Mouse (Mus musculus) layer of hippocampus, adult 2 months (tissue): ENCODE measurements at regions not wholly inside any gene's neighbourhood (a gene's known extent, or its start where the extent isn't known, plus 50 kb on each side); places are given as distances from the start of the nearest gene placed in this dataset.

ENCODE experiments used
- DNase-seq, 2 experiments: peaks; one replicate each; pipeline ENCODE4 v3.0.0; 2022; ENCODE audit warnings: low spot score in 2 of 2
- H3K27ac ChIP-seq: fragments of 200-600 bp; 2 replicates; pipeline ENCODE4 v1.8.1; 2022
- H3K4me3 ChIP-seq: fragments of 200-600 bp; 2 replicates; pipeline ENCODE4 v1.8.1; 2022; ENCODE audit warnings: mild to moderate bottlenecking
- CTCF ChIP-seq: fragments of 200-600 bp; conservative IDR thresholded peaks from 2 replicates; pipeline ENCODE4 v1.8.1; 2022; ENCODE audit warnings: antibody characterized with exemption, mild to moderate bottlenecking, moderate library complexity

GRCm38 (mm10) chr10:37319746-37320430, 181.2 kb upstream of the Marcks start:
- DNase-seq, result no peak
- TF ChIP-seq CTCF, result no peak
- Histone ChIP-seq H3K27ac (no peak overlapping the region), H3K4me3 (no peak overlapping the region)

DNA sequence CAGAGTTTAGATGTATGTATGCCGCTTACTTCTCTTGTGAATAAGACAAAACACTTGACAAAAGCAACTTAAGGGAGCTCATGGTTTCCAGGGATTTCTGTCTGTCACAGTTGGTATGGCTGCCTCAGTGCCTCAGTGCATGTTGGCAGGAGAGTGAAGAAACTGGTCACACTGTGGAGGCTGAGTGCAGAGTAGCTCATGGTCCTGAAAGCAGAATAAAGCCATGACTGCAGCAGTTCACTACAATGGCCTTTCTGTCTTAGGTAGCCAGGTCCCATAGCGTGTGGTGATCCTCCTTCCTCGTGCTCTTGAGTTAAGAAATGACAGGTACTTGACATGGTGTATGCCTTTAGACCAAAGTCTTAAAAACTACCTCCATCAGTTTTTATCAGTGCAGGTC, 178.0 kb upstream of the Marcks start:
- TF ChIP-seq CTCF, result no peak
- DNase-seq, result no peak
- no peak overlapping the region for H3K4me3 ChIP-seq
- no peak overlapping the region for H3K27ac ChIP-seq

GRCm38 (mm10) chr10:37315804-37316203, 177.1 kb upstream of the Marcks start:
- H3K4me3 ChIP-seq, result no peak overlapping the region
- H3K27ac ChIP-seq, result no peak overlapping the region
- no peak for TF ChIP-seq CTCF
- DNase-seq, result no peak

DNA sequence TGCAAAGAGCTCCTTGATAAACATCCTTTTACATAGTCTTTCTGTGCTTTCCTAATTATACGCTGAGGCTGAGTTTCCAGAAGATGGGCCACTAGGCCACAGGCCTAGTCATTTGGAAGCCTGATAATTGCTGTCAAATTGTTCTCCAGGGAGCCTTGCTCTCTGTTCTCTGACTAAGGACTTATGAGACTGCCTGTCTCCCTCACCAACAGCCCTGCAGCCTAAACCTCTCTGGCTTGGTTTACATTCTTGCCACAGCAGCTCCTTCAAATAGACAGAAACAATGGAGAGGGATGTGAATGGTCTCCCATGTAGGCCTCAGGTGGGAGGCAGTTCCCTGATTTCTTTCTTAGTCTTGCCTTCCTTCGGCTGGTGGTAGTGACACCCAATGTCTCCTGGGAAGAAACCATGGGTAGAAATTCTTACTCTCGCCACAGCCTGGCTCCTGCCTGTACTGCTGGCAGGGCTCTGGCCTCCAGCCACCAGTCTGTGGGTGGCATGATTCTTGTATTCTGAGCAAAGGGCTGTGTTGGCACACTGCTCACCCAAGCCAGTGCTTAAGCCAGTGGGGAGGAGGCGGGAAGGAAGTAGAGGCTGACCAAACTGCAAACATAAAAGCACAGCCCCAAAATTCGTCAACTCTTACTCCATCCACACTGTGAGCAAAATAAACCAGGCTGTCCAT, 176.2 kb upstream of the Marcks start:
- H3K27ac ChIP-seq, result no peak overlapping the region
- no peak overlapping the region for H3K4me3 ChIP-seq
- DNase-seq, result peak; percentile 49 to 55
- peak; percentile 39 for TF ChIP-seq CTCF

DNA sequence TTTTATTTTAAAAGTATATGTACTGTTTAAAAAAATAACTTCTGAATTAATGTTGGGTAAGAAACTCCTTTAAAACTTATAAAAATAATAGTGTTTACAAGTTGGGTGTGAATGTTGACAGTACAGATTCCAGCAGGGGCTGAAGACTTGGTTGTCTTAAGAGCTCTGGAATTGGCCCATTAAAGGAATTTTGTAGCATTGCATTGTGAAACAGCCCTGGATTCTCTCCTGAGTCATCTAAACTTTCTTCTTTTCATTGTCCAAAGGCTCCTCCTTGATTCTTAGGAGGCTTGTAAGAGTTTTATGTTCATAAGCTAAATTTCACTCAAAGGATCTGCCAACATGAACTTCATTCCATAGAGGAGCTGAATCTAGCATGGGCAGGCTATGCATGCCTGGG, 174.7 kb upstream of the Marcks start:
- Histone ChIP-seq H3K27ac (no peak overlapping the region), H3K4me3 (no peak overlapping the region)
- no peak for DNase-seq
- no peak for TF ChIP-seq CTCF

- H3K27ac ChIP-seq, result no peak overlapping the region
- TF ChIP-seq CTCF, result no peak
- H3K4me3 ChIP-seq, result no peak overlapping the region
- no peak for DNase-seq
Observed at GRCm38 (mm10) chr10:37310266-37310945, 171.7 kb upstream of the Marcks start.

- H3K4me3 ChIP-seq, result no peak overlapping the region
- H3K27ac ChIP-seq, result no peak overlapping the region
- TF ChIP-seq CTCF, result no peak
- no peak for DNase-seq
Observed at GRCm38 (mm10) chr10:37304656-37305055, 165.9 kb upstream of the Marcks start.

GRCm38 (mm10) chr10:37300181-37300889, 161.6 kb upstream of the Marcks start:
- no peak for TF ChIP-seq CTCF
- no peak for DNase-seq
- H3K4me3 ChIP-seq, result no peak overlapping the region
- no peak overlapping the region for H3K27ac ChIP-seq

DNA sequence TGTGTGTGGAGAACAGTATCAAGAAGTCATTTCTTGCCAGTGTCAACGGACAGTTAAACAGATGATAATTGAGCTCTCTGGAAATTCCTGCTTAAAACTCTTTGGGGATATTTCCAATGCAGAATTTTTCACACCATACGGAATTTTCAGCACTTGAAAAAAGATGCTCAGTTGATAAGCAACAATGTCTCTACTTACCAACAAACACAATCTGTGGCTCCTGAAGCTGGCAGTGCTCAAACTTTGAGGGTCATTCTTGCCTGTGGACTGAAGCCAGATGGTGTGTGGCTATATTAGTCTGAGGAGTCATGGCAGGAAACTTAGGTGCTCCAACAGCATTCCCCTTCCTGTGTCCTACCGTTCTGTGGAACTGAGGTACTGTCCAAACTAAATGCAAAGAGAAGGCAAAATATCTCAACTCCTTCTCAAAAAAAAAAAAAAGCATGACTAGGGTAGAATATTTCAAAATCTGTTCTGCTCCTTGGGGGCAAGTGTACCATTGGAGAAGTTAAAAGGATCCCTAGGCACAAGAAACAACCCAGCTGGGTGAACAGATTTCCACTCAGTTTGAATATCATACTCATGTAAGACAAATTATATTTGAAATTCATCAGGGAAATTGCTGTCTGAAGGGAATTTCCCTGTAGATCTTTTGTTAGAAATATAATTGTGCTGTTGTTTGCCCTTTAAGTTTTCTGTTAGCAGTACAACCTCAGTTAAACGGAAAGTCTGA, 160.1 kb upstream of the Marcks start:
- no peak overlapping the region for H3K4me3 ChIP-seq
- no peak overlapping the region for H3K27ac ChIP-seq
- TF ChIP-seq CTCF, result no peak
- DNase-seq, result peak; percentile 13 to 41

- no peak overlapping the region for H3K4me3 ChIP-seq
- no peak overlapping the region for H3K27ac ChIP-seq
- DNase-seq, result no peak
- TF ChIP-seq CTCF, result no peak
Observed at GRCm38 (mm10) chr10:37294231-37294630, 155.5 kb upstream of the Marcks start.

GRCm38 (mm10) chr10:37293292-37293691, 154.6 kb upstream of the Marcks start:
- no peak for TF ChIP-seq CTCF
- Histone ChIP-seq H3K4me3 (no peak overlapping the region), H3K27ac (no peak overlapping the region)
- no peak for DNase-seq
